Mouse (Mus musculus): ENCODE data around the gene Tctn3. TPM values are rescaled to one million over a fixed set of nuclear protein-coding genes. Genes with fewer than 3 reads are reported as not detected.

The Tctn3 gene
- polyA plus RNA-seq, 1 experiment from 2014 or later = 1.9 TPM

DNA sequence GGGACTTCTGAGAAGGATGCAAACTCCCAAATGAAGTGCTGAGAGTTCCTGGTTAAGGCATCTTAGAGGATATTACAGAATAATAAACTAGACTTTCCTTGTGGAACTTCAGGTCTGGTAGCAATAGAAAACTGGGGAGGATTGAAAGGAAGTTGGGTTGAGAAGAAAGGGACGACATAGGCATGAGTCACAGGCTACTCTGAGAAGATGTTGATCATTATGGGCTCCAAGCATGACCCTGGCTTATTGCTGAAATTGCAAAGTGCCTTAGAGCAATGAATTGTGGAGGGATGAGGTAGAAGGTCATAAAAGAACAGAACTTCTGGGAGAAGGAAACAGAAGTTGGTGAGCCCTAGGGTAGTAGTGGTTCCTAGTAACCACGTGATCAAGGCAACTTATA is 28.8 kb upstream of the Tctn3 start:
- H3K9me3 ChIP-seq (replicated peaks) = no peaks in the 10 kb centered on the region
- no peak overlapping the region for H3K4me2 ChIP-seq
- H3K9ac ChIP-seq = no peak overlapping the region
- DNase-seq (no peak), ATAC-seq (ENCODE audit: low read depth) (no peak)
- WGBS (ENCODE audit: insufficient replicate concordance) = 57% methylated on average over 2 of the region's 2 CpGs
- H3K36me3 ChIP-seq = no peaks in the 10 kb centered on the region
- no peak overlapping the region for H3K4me3 ChIP-seq (replicated peaks)
- H3K4me1 ChIP-seq (replicated peaks) = peaks cover 12% of the 10 kb centered on the region
- H3K27ac ChIP-seq = no peak overlapping the region
- no peaks in the 10 kb centered on the region for H3K27me3 ChIP-seq

DNA sequence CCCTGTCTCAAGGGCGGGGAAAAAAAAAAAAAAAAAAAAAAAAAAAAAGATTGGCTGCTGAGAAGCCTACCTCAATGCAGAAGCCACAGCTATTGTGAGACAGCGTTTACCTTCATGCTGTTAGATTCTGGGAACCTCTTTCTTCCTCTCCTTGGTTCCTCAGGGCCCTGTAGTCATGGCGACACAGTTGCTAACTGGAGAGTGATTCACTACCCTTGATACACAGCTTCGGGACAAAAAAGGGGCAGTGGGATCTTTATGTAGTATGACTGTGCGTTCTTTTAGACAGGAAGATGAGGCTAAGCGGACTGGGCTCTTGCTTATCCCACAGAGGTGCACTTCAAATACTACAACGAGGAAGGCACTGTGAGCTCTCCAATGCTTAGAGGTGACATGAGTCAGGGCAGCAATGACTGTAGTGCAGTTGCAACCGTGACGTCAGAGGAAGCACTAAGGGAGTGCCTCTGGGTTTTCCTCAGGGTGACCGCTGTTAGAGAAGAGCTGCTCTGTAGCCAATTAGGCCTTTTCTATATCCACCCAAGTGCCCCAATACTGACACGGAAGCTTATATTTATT is 27.8 kb upstream of the Tctn3 start:
- Histone ChIP-seq H3K9ac (no peak overlapping the region), H3K36me3 (no peaks in the 10 kb centered on the region), H3K4me3 (replicated peaks) (no peak overlapping the region), H3K4me1 (replicated peaks) (peaks cover 11% of the 10 kb centered on the region), H3K27ac (no peak overlapping the region), H3K9me3 (replicated peaks) (no peaks in the 10 kb centered on the region), H3K4me2 (no peak overlapping the region), H3K27me3 (no peaks in the 10 kb centered on the region)
- 51% methylated on average over 11 of the region's 11 CpGs for WGBS (ENCODE audit: insufficient replicate concordance)
- ATAC-seq (ENCODE audit: low read depth) (no peak), DNase-seq (no peak)

GRCm38 (mm10) chr19:40638582-40638981 is 26.5 kb upstream of the Tctn3 start:
- H3K4me1 ChIP-seq (replicated peaks) = peaks cover 11% of the 10 kb centered on the region
- no peaks in the 10 kb centered on the region for H3K36me3 ChIP-seq
- H3K9me3 ChIP-seq (replicated peaks) = no peaks in the 10 kb centered on the region
- no peak overlapping the region for H3K27ac ChIP-seq
- H3K27me3 ChIP-seq = no peaks in the 10 kb centered on the region
- no peak overlapping the region for H3K4me3 ChIP-seq (replicated peaks)
- no peak overlapping the region for H3K9ac ChIP-seq
- no peak for DNase-seq
- WGBS (ENCODE audit: insufficient replicate concordance) = 73% methylated on average over 5 of the region's 5 CpGs
- no peak for ATAC-seq (ENCODE audit: low read depth)
- H3K4me2 ChIP-seq = no peak overlapping the region

DNA sequence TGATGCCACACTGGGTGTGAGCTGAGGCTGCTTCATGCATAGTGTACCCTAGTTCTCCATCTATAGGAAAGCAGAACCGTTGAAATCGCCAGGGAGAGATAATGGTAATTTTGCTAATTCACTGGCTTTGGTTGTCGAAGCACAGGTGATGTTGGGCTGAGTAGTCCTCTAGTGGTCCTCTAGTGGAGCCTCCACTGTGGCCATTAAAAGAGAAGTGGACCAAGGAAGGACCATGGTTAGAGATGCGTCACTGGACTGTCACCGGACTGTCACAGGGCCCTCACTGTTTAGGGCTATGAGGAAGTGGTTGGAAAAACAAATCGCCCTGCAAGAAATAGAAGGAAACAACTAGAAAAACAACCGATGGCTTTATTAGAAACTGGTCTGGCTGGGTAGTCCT is 25.6 kb upstream of the Tctn3 start:
- no peak for DNase-seq
- no peak for ATAC-seq (ENCODE audit: low read depth)
- Histone ChIP-seq H3K4me2 (no peak overlapping the region), H3K9ac (no peak overlapping the region), H3K4me3 (replicated peaks) (no peak overlapping the region), H3K27ac (no peak overlapping the region), H3K36me3 (no peaks in the 10 kb centered on the region), H3K4me1 (replicated peaks) (peaks cover 11% of the 10 kb centered on the region), H3K9me3 (replicated peaks) (no peaks in the 10 kb centered on the region), H3K27me3 (no peaks in the 10 kb centered on the region)
- WGBS (ENCODE audit: insufficient replicate concordance) = 22% methylated on average over 7 of the region's 7 CpGs

DNA sequence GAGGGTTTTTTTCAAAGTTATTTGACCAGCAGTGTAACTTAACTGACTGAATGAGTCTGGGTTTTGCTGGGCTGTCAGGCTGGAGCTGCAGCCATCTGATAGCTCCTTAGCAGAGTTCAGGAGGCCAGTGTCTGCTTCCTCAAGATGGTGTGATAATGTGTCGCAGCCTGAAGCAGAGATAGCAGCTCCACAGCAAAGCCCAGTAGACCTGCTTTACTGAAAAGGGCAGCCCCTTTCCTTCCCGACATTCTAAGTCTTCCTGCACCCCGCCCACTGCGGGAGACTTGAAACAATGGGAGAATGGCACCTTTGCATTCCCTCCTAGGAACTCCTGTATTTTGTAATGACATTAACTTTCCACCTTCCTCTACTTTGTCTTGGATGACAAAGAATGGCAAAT is 25.1 kb upstream of the Tctn3 start:
- ATAC-seq (ENCODE audit: low read depth) = peak; percentile 77
- 7% methylated on average over 4 of the region's 4 CpGs for WGBS (ENCODE audit: insufficient replicate concordance)
- Histone ChIP-seq H3K4me2 (no peak overlapping the region), H3K27me3 (no peaks in the 10 kb centered on the region), H3K27ac (no peak overlapping the region), H3K9me3 (replicated peaks) (no peaks in the 10 kb centered on the region), H3K9ac (no peak overlapping the region), H3K36me3 (no peaks in the 10 kb centered on the region), H3K4me1 (replicated peaks) (peaks cover 11% of the 10 kb centered on the region), H3K4me3 (replicated peaks) (no peak overlapping the region)
- peak; percentile 23 for DNase-seq

DNA sequence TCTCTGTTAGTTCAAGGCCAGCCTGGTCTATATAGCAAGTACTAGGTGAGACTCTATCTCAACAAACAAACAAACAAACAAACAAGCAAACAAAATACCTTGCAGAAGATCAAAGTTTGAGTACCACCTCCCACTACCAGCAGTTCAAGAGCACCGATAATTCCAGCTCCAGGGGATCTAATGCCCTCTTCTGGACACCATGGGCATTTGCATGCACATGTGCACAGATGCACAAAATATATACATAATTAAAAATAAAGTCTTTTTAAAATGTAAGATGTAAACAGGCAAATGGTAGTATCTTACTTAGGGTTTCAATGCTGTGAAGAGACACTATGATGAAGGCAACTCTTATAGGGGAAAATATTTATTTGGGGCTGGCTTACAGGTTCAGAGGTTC is 21.1 kb upstream of the Tctn3 start:
- 63% methylated on average over 1 of the region's 1 CpGs for WGBS (ENCODE audit: insufficient replicate concordance)
- Histone ChIP-seq H3K36me3 (no peaks in the 10 kb centered on the region), H3K4me1 (replicated peaks) (peaks cover 11% of the 10 kb centered on the region), H3K4me2 (no peak overlapping the region), H3K27me3 (no peaks in the 10 kb centered on the region), H3K27ac (no peak overlapping the region), H3K4me3 (replicated peaks) (no peak overlapping the region), H3K9me3 (replicated peaks) (no peaks in the 10 kb centered on the region), H3K9ac (no peak overlapping the region)
- ATAC-seq (ENCODE audit: low read depth) (no peak), DNase-seq (no peak)

DNA sequence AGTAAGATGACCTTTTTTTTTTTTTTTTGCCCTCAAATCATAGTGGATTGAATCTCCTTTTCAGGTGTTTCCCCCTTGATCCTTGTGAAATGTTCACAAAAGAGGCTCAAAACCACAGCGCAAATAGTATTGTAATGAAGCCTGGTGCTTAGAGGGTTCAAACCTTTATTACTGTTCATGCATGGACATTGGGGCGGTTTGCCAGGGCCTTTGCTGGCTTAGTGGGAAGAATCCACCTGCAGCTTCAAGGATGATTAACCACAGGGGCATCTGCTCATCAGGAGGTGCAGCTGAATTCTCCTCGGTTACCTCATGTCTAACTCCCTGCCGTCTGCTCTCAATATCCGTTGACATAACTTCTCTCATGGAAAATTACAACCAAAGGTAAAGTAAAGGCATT is 20.6 kb upstream of the Tctn3 start:
- ATAC-seq (ENCODE audit: low read depth) = no peak
- no peak overlapping the region for H3K9ac ChIP-seq
- H3K4me2 ChIP-seq = no peak overlapping the region
- no peaks in the 10 kb centered on the region for H3K9me3 ChIP-seq (replicated peaks)
- 76% methylated on average over 5 of the region's 5 CpGs for WGBS (ENCODE audit: insufficient replicate concordance)
- H3K36me3 ChIP-seq = no peaks in the 10 kb centered on the region
- DNase-seq = no peak
- peaks cover 11% of the 10 kb centered on the region for H3K4me1 ChIP-seq (replicated peaks)
- no peak overlapping the region for H3K27ac ChIP-seq
- H3K27me3 ChIP-seq = no peaks in the 10 kb centered on the region
- no peak overlapping the region for H3K4me3 ChIP-seq (replicated peaks)

DNA sequence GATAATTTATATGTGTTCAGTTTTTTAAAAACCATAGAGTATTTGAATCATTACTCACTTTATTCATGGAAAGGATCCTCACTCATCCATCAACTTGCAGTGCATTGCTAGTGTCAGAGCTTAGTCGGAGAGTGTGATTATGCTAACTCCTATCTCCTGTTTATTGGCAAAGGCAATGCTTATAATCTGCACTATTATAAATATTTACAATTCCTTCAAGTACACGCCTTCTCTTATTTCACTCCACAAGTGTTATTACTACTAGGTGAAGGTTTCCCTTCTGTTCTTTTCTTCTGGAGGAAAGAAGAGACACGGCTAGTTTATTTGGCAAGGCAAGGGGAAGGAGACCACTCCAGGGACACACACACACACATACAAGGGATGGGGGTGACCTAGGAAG is 20.2 kb upstream of the Tctn3 start:
- no peaks in the 10 kb centered on the region for H3K27me3 ChIP-seq
- no peak for ATAC-seq (ENCODE audit: low read depth)
- 63% methylated on average over 3 of the region's 3 CpGs for WGBS (ENCODE audit: insufficient replicate concordance)
- no peaks in the 10 kb centered on the region for H3K36me3 ChIP-seq
- no peak overlapping the region for H3K9ac ChIP-seq
- peaks cover 6% of the 10 kb centered on the region for H3K4me1 ChIP-seq (replicated peaks)
- H3K9me3 ChIP-seq (replicated peaks) = no peaks in the 10 kb centered on the region
- no peak overlapping the region for H3K4me3 ChIP-seq (replicated peaks)
- H3K4me2 ChIP-seq = no peak overlapping the region
- no peak for DNase-seq
- no peak overlapping the region for H3K27ac ChIP-seq

- 20% methylated on average over 7 of the region's 7 CpGs for WGBS (ENCODE audit: insufficient replicate concordance)
- H3K36me3 ChIP-seq = no peaks in the 10 kb centered on the region
Measured at GRCm38 (mm10) chr19:40630606-40631005, 18.6 kb upstream of the Tctn3 start.

DNA sequence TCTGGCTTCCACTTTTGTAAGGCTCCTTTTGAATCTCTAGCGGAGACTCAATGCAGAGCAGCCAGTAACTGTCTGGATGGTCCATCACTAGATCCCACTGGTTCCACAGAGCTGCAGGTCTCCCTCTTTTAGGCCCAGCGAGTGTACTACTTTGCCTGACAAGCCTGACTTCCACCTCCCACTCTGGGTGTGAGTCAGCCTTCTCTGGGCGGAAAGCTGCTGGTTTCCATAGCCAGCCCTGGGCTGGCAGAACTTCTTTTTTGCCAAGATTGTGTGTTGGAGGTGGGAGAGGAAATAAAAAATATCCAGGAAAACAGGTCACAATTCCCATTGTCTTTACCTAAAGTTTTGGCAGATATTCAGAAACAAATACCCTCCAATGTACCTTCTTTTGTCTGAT is 18.1 kb upstream of the Tctn3 start:
- ATAC-seq (ENCODE audit: low read depth) = no peak
- no peak overlapping the region for H3K4me2 ChIP-seq
- WGBS (ENCODE audit: insufficient replicate concordance) = 54% methylated on average over 3 of the region's 3 CpGs
- no peak overlapping the region for H3K4me3 ChIP-seq (replicated peaks)
- DNase-seq = no peak
- no peaks in the 10 kb centered on the region for H3K4me1 ChIP-seq (replicated peaks)
- no peaks in the 10 kb centered on the region for H3K36me3 ChIP-seq
- H3K27me3 ChIP-seq = no peaks in the 10 kb centered on the region
- H3K27ac ChIP-seq = no peak overlapping the region
- no peaks in the 10 kb centered on the region for H3K9me3 ChIP-seq (replicated peaks)
- H3K9ac ChIP-seq = no peak overlapping the region

More at GRCm38 (mm10) chr19:40630606-40631005, 18.6 kb upstream of the Tctn3 start:
- Histone ChIP-seq H3K9ac (no peak overlapping the region), H3K27ac (no peak overlapping the region), H3K4me3 (replicated peaks) (no peak overlapping the region), H3K4me2 (no peak overlapping the region), H3K9me3 (replicated peaks) (no peaks in the 10 kb centered on the region), H3K4me1 (replicated peaks) (no peaks in the 10 kb centered on the region), H3K27me3 (no peaks in the 10 kb centered on the region)
- ATAC-seq (ENCODE audit: low read depth) = no peak
- no peak for DNase-seq

- no peak overlapping the region for H3K4me3 ChIP-seq (replicated peaks)
Measured at GRCm38 (mm10) chr19:40628950-40629349, 16.9 kb upstream of the Tctn3 start.

DNA sequence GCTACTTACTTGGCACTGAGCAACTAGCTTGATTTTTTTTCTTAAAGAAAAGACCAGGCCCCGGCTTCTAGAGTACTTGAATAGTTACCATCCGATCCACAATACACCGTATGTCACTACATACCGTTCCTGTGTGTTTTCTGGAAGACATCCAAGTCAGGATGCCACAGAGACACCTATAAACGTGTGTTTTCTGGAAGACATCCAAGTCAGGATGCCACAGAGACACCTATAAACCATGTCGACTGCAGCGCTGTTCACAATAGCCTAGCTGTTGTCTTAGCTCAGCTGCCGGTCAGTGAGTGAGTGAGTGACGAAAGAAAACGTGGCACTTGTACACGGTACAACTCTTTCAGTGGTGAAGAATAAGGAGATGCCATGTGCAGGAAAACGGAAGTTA is 13.9 kb upstream of the Tctn3 start:
- Histone ChIP-seq H3K4me2 (no peak overlapping the region), H3K27ac (no peak overlapping the region), H3K9me3 (replicated peaks) (no peaks in the 10 kb centered on the region), H3K27me3 (peaks cover 3% of the 10 kb centered on the region; the same call in 1 of the 2 replicates), H3K4me3 (replicated peaks) (no peak overlapping the region), H3K36me3 (no peaks in the 10 kb centered on the region), H3K9ac (no peak overlapping the region), H3K4me1 (replicated peaks) (no peaks in the 10 kb centered on the region)
- DNase-seq = no peak
- 74% methylated on average over 12 of the region's 12 CpGs for WGBS (ENCODE audit: insufficient replicate concordance)
- no peak for ATAC-seq (ENCODE audit: low read depth)

More at GRCm38 (mm10) chr19:40628950-40629349, 16.9 kb upstream of the Tctn3 start:
- no peaks in the 10 kb centered on the region for H3K9me3 ChIP-seq (replicated peaks)
- ATAC-seq (ENCODE audit: low read depth) = no peak
- DNase-seq = no peak
- no peak overlapping the region for H3K27ac ChIP-seq
- no peaks in the 10 kb centered on the region for H3K27me3 ChIP-seq
- H3K9ac ChIP-seq = no peak overlapping the region
- H3K4me2 ChIP-seq = no peak overlapping the region
- H3K4me1 ChIP-seq (replicated peaks) = no peaks in the 10 kb centered on the region
- H3K36me3 ChIP-seq = no peaks in the 10 kb centered on the region

Data from liver, embryonic 13.5 days (tissue).